Mouse (Mus musculus) adrenal gland, adult 8-10 months (tissue): ENCODE results near the gene Dnajc10. TPM values are rescaled to one million over a fixed set of nuclear protein-coding genes. Genes with fewer than 3 reads are reported as not detected.
A peak's percentile ranks its signal among the peaks of the same experiment; 100 is the strongest.

Experiments used
- DNase-seq: peaks from one replicate; pipeline ENCODE4 v3.0.0; 2022
- total RNA-seq, 4 experiments: library from RNA; stranded (reverse); gene quantifications; 2 replicates each; pipeline ENCODE4 v1.2.4; 2022

Dnajc10 gene
- 10 to 100 TPM; 55.6 to 75.0 (median 65.1) TPM for total RNA-seq

- peak; percentile 90 for DNase-seq
These were observed at the start of gene Dnajc10 for GRCm38 (mm10) chr2:80315242-80316161. Dnajc10 (plus strand) TSS chr2:80315466.

- peak; percentile 46 for DNase-seq
These were observed 48.4 kb upstream of the Dnajc10 start for GRCm38 (mm10) chr2:80266894-80267293.

DNA sequence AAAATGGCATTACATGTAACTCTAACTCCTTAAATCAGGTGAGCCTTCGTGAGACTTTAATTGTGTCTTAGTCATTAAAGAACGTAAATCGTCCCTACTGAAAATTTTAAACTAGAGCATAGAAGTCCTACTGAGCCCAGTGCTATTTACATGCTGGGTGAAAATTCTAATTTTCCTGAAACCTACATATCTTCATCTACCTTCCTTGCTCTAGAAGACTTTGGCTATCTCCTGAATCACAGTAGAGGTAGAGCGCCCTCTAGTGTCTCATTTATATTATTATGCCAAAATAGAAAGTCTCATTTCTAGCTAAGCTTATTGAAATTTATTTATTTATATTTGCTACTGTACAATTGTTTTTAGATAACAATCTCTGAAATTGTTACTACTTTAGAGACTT lies 47.2 kb upstream of the Dnajc10 start:
- DNase-seq, result no peak

DNA sequence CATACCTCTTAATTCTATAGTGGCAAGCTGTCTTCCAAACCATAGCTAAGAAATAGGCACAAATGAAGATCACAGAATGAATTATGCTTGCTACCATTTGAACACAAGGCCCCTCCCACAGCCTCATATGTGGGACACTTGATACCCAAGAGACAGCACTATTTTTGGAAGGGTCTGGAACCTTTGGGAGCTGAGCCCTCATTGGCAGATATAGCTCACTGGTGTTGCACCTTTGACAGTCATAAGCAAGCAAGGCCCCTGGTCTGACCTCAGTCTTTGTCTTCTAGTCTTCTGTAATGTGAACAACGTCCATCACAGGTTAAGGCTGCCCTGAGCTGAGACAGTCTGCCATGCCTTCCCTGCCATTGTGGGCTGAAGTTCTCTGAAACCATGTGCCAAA lies 43.8 kb upstream of the Dnajc10 start:
- DNase-seq, result no peak

GRCm38 (mm10) chr2:80273038-80273437 lies 42.2 kb upstream of the Dnajc10 start:
- no peak for DNase-seq

DNA sequence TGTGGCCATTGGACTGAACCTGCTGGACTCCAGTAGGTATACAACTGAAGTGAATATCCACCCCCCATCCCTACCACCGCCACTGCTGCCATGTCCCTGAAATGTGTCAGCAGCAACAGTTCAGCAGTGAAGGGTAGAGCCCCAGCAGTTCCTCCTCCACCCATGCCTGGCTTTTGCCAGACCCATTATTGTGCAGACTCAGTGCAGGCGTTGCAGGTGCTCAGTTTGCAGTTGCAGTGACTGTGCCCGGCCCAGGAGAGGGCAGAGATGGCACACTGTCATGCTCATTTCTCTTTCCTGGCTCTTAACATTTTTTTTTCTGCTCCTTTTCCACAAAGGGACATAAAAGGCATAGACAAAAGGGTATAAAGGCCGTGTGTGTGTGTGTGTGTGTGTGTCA lies 41.5 kb upstream of the Dnajc10 start:
- DNase-seq, result no peak

- DNase-seq, result no peak
These were observed 40.1 kb upstream of the Dnajc10 start for GRCm38 (mm10) chr2:80275136-80275535.

DNA sequence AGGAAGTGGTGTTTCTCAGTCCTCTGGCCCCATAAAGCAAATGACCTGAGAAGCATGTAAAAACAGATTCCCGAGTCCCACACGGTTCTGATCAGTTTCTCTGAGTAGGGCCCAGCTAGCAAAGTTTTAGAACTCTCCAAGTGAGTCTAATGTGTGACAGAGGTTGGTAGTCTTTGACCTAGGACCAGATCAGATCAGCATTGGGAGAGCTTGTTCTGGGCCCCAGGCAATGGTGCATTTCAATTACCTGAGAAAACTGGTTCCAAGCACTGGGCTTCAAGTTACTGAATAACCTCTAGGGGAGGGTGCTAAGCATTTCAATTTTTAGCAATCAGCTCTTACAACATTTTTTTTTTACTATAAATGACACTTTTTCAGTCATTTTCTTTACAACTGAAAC lies 33.1 kb upstream of the Dnajc10 start:
- DNase-seq, result no peak

DNA sequence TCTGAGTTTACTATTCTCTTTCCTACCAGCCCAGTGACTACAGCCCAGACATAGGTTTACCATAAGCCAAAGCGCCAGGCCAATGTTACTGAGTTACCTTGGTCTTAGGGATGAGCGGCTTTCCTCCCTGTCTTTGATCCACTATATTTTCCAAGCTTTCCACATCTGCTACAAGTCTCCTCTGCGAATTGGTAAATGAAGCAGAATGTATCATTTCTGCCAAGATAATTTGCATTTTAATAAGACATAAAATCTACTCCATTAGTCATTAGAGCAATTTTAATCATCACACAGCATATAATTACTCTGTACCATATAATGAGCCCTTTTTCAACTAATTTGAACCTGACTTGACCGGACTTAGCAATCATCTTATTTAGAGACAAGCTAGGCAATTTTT lies 28.9 kb upstream of the Dnajc10 start:
- no peak for DNase-seq

- DNase-seq, result no peak
These were observed 23.1 kb upstream of the Dnajc10 start, which contains the start of gene Prdx6b for GRCm38 (mm10) chr2:80292172-80292571. Prdx6b (plus strand) TSS chr2:80292472.

- no peak for DNase-seq
These were observed 16.9 kb upstream of the Dnajc10 start for GRCm38 (mm10) chr2:80298334-80298733.

- no peak for DNase-seq
These were observed 14.5 kb upstream of the Dnajc10 start for GRCm38 (mm10) chr2:80300806-80301205.

GRCm38 (mm10) chr2:80303957-80304356 lies 11.3 kb upstream of the Dnajc10 start:
- DNase-seq, result no peak

- no peak for DNase-seq
These were observed 7.6 kb upstream of the Dnajc10 start for GRCm38 (mm10) chr2:80307701-80308100.

GRCm38 (mm10) chr2:80309775-80310174 lies 5.5 kb upstream of the Dnajc10 start:
- no peak for DNase-seq

- DNase-seq, result no peak
These were observed 4.5 kb upstream of the Dnajc10 start for GRCm38 (mm10) chr2:80310772-80311171.

GRCm38 (mm10) chr2:80311350-80311749 lies 3.9 kb upstream of the Dnajc10 start:
- no peak for DNase-seq

- no peak for DNase-seq
These were observed 1.1 kb upstream of the Dnajc10 start for GRCm38 (mm10) chr2:80314201-80314600.

DNA sequence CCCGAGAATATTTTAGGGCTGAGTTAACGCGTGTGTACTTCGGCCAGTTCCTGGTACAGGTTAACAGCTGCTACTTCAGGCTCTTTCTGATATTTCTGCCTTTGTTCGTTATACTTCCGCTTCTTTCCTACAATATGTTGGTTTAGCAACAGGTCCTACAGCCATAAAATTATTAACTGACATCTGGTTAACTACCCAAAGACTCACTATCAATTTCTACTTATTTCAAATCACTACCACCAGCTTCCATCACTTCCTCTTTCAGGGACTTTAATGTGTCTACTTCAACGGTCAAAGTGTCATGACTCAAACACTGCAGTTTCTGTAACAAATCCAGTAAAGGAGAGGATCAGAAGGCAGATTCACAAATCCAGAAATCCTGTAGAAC lies 418 bp upstream of the Dnajc10 start:
- DNase-seq, result no peak

DNA sequence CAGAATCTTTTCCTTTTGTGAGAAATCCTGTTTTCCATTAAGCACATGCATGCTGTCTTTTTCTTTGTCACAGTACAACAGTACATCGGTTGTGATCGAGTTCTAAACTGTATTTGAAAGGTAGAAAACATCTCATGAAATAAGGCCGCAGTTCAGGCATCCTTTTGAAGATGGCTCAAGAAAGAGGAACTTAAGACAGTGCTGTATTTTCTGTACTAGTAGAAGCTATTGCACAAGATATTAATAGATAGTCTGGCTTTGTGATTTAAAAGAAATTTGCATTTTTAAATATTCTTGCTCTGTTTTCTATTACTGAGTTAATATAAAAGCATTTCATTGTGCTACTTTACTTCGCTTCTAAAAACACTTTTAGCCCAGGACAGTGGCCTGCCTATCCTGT lies 7.6 kb downstream of the Dnajc10 start:
- DNase-seq, result no peak

DNA sequence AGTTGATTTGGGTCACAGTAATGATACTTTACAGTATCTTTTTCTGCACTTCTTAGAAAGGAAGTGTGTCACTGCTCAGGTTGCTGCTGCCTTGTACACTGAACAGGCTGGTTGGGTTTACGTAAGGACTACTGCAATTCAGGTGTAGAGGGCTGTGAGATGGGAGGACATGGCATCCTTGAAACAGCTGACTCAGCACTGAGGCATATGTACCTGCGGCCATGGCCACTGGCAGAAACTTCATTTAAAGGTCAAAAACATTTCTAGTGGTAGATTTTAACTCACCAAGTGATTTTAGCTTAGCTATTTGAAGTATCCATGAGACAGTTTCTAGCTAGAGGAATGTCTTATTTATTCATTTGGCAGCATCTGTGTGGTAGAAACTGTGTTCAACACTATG lies 10.5 kb downstream of the Dnajc10 start:
- DNase-seq, result no peak

DNA sequence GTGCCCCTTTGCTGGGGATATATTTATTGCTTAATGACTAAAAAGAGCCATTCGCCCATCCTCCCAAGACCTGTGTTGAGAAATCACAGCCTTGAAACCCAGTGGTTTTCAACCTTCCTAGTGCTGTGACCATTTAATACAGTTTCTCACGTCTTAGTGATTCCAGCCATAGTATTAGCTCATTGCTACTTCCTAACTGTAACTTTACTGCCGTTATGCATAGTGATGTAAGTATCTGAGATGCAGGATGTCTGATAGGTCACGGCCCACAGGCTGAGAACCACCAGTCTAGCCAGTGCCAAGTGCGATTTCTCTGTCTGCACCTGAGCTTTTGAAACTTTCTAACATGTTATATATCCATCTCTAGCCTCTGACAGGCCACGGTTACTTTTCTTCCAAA lies 12.0 kb downstream of the Dnajc10 start:
- no peak for DNase-seq

GRCm38 (mm10) chr2:80328961-80329653 lies 13.8 kb downstream of the Dnajc10 start:
- DNase-seq, result no peak

DNA sequence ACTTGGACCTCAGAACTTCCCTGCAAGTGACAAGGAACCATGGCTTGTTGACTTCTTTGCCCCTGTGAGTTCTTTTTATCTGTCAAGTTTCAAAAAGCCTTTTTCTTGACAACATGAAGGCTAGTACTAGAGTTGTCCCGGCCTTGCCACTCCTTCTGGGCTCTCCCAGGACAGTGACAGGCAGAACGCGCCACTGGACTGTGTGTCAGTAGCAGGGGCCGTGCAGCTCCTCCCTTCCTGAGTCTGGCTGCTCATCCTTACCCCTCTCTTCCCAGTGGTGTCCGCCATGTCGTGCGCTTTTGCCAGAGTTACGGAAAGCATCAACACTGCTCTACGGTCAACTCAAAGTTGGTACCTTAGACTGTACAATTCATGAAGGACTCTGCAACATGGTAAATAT lies 25.3 kb downstream of the Dnajc10 start:
- no peak for DNase-seq
